Mouse (Mus musculus): ENCODE data around the gene Frmd4a. TPM values are rescaled to one million over a fixed set of nuclear protein-coding genes. Genes with fewer than 3 reads are reported as not detected.

Gene Frmd4a
- polyA plus RNA-seq, 1 experiment = 29.6 TPM

DNA sequence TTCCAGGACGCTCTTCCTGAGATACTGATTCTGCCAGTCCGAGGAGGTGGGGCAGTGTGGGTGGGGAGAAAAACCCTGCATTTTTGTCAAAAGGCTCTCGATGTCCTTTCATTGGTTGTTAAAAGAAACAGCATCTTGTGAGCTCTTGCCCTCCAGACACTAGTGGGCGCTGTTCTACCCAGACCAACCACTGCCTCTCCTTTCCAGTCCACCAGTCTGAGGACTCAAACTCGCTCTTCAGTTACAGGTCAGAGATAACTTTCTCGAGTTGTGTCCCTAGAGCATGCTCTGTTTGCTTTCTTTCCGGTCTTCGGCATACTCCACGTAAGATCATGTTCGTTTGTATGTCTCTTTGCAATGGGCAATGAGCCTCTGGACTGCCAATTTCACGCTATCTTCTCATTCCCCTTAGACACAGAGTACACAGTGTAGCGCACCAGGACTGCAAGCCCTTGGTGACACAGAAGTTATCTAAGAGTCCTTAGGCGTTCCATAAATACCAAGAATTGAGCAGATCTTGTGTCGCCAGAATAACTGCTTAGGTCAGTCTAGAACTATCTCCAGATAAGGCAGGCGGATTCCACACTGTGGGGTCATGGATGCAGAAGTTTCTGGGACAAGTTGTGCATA is 142.2 kb downstream of the Frmd4a start:
- no peak for TF ChIP-seq GATA1 (IDR thresholded peaks at IDR 0.05; ENCODE audit: low read length)

GRCm38 (mm10) chr2:4166191-4166590 is 148.7 kb downstream of the Frmd4a start:
- TF ChIP-seq GATA1 (IDR thresholded peaks at IDR 0.05; ENCODE audit: low read length) = no peak

- no peak for TF ChIP-seq GATA1 (IDR thresholded peaks at IDR 0.05; ENCODE audit: low read length)
Observed at GRCm38 (mm10) chr2:4167131-4167530, 149.6 kb downstream of the Frmd4a start.

- TF ChIP-seq GATA1 (IDR thresholded peaks at IDR 0.05; ENCODE audit: low read length) = no peak
Observed at GRCm38 (mm10) chr2:4169726-4170125, 152.2 kb downstream of the Frmd4a start.

GRCm38 (mm10) chr2:4170189-4170588 is 152.7 kb downstream of the Frmd4a start:
- no peak for TF ChIP-seq GATA1 (IDR thresholded peaks at IDR 0.05; ENCODE audit: low read length)

- no peak for TF ChIP-seq GATA1 (IDR thresholded peaks at IDR 0.05; ENCODE audit: low read length)
Observed at GRCm38 (mm10) chr2:4184991-4185390, 167.5 kb downstream of the Frmd4a start.

DNA sequence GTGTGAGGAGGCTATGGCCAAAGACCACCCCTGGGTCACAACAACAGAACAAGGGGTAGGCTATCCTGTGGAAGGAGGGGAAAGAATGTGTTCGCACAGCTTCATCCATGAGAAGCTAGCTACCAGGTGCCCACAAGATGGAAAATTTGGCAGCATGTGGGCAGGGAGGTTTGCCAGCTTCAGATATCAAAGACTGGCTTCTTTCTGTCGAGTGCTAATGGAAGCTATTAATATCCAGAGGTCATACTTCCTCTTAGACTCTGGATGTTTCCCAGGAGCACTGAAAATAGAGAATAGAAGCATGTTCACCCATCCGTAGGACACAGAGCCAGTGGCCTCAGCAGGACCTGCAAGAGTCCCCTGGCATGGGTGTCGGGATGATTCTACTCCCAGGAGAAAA is 170.0 kb downstream of the Frmd4a start:
- no peak for TF ChIP-seq GATA1 (IDR thresholded peaks at IDR 0.05; ENCODE audit: low read length)

DNA sequence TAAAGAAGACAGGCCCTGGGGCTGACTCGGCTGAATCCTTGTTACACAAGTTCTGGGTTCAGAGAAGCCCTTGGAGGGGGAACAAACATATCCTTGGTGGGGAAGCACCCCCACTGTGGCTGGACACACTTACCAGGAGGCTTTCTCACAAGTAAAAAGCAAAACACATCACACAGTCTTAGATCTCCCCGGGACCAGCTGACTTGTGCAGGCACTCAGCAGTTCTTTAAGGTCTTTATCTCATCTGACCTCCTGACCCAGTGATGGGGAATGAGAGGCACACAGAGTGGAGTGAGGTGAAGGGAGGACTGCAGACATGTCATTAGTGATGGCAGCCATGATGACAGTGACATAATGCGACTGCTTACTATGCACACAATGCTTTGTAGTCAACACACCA is 170.8 kb downstream of the Frmd4a start:
- TF ChIP-seq GATA1 (IDR thresholded peaks at IDR 0.05; ENCODE audit: low read length) = no peak

GRCm38 (mm10) chr2:4190345-4190744 is 172.8 kb downstream of the Frmd4a start:
- no peak for TF ChIP-seq GATA1 (IDR thresholded peaks at IDR 0.05; ENCODE audit: low read length)

GRCm38 (mm10) chr2:4190995-4191394 is 173.5 kb downstream of the Frmd4a start:
- TF ChIP-seq GATA1 (IDR thresholded peaks at IDR 0.05; ENCODE audit: low read length) = no peak

DNA sequence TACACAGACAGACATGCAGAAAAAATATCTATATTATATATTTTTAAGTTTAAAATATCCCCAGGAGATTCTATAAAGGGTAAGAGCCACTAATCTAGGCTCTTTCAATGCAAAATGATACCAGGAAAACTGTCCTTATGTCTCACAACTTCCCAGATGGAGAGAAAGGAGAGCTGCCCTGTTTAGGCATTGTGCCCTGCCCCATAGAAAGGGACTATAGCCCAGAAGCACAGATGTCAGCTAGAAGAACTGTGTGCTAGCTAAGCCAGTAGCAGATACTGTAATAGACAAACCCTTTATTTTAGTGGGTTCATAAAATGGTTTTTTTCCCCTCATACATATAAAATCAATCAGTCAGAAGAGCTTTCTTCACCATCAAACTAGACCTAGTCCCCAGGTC is 175.7 kb downstream of the Frmd4a start:
- no peak for TF ChIP-seq GATA1 (IDR thresholded peaks at IDR 0.05; ENCODE audit: low read length)

- no peak for TF ChIP-seq GATA1 (IDR thresholded peaks at IDR 0.05; ENCODE audit: low read length)
Observed at GRCm38 (mm10) chr2:4194324-4195014, 177.0 kb downstream of the Frmd4a start.

DNA sequence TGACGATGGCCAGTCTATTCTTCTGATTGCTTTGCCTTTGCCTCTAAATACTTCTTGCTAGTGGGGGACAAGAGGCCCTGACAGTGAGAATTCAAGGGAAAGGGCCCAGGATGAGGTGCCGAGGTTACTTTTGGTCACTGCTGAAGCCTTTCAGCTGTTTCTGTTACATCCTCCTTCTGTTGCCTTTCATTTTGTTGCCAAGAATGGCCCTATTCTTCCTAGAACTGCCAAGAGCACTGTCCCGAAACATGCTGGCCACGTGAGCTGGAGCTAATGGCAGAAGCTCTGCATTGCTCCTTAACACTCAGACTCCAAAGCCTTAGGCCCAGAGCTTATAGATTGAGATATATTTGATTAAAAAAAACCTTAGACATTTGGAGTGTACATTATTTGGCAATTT is 178.5 kb downstream of the Frmd4a start:
- no peak for TF ChIP-seq GATA1 (IDR thresholded peaks at IDR 0.05; ENCODE audit: low read length)

GRCm38 (mm10) chr2:4209234-4209633 is 191.7 kb downstream of the Frmd4a start:
- no peak for TF ChIP-seq GATA1 (IDR thresholded peaks at IDR 0.05; ENCODE audit: low read length)

GRCm38 (mm10) chr2:4222497-4222828 is 204.9 kb downstream of the Frmd4a start:
- TF ChIP-seq GATA1 (IDR thresholded peaks at IDR 0.05; ENCODE audit: low read length) = no peak

DNA sequence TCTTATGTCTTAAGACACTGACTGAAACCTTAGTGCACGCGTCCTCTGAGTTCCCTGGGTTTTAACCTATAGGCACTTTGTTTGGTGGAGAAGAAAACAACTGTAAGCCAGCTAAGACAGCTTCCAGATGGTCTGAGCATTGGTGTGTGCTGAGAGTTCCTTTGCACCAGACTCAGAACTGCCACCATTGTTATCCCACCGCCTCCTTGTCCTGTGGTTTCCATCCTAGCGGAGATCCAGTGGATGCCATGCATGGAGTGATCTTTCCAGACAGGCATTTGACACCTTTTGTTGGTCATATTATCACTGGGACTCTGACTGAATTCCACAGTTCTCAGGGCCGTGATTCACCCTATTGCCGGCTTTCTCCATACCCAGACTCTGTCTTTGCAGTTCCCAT is 205.8 kb downstream of the Frmd4a start:
- no peak for TF ChIP-seq GATA1 (IDR thresholded peaks at IDR 0.05; ENCODE audit: low read length)

DNA sequence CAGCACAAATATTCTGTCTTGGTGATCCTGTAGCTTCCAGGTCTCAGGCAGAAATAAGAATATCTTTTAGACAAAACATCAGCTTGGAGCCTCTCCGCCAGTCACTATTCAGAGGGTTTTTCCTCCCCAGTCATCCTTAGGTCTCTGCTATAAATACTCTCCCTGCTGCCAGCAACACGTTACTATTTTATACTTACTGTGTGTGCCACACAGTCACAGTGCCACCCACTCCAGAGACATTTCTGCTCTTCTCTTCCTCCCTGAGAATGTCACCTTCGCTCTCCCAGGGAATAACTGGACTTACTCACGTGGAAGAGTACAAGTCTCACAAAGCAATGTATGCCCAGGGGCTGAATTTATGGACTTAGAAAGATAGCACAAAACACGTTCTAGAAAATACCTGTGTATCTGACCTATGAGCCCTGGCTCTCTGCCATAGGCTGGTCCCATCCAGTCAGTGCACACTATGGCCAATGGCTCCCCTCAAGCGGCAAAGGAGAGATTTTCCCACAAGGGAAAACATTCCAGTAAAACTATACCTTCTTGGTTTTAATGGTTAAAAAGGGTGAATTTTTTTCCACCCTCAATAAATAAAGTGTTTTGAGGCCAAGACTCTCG is 209.5 kb downstream of the Frmd4a start:
- no peak for TF ChIP-seq GATA1 (IDR thresholded peaks at IDR 0.05; ENCODE audit: low read length)
